Mouse (Mus musculus) spleen, adult 2 months (tissue): ENCODE data around the gene Dusp27.

Experiments
- CTCF ChIP-seq: fragments of 200-500 bp; IDR thresholded peaks from 2 replicates; pipeline ENCODE4 v1.5.1; 2011; ENCODE audit warnings: mild to moderate bottlenecking, inconsistent platforms; ENCODE audit not compliant: insufficient read depth, insufficient read length, insufficient replicate concordance; ENCODE audit errors: extremely low read depth
- POLR2A ChIP-seq: fragments of 200-500 bp; IDR thresholded peaks from 2 replicates; pipeline ENCODE4 v1.6.1; 2011; ENCODE audit warnings: low read depth, low read length, inconsistent platforms

DNA sequence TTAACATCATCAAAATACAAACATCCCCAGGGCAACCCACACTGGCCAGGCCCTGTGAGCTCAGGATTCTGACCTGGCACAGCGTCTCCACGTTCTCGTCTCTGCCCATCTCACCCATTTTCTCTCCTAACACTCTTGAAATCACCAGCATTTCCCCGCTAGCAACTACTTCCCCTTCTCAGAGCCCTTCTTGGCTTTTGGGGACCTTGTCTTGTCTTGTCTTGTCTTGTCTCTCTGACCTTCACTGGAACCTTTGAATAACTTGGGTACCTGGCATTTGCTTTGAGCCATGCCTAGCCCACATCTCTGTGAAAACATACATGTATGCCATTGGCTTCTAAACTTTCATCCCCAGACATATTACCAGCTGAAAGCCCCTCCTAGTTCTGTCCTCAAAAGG lies 21.7 kb upstream of the Dusp27 start:
- TF ChIP-seq CTCF (no peak), POLR2A (no peak)
